Mouse (Mus musculus): ENCODE measurements around the gene Gcnt2.
A peak's percentile ranks its signal among the peaks of the same experiment; 100 is the strongest.

Gene Gcnt2

GRCm38 (mm10) chr13:40937586-40937985 lies 78.0 kb downstream of the Gcnt2 start:
- peak; percentile 62 for DNase-seq (ENCODE audit: low read depth, low spot score)

GRCm38 (mm10) chr13:40938485-40939357 lies 79.2 kb downstream of the Gcnt2 start:
- DNase-seq (ENCODE audit: low read depth, low spot score): no peak

GRCm38 (mm10) chr13:40943066-40943465 lies 83.5 kb downstream of the Gcnt2 start:
- DNase-seq (ENCODE audit: low read depth, low spot score): peak; percentile 46

GRCm38 (mm10) chr13:40943936-40944335 lies 84.4 kb downstream of the Gcnt2 start:
- DNase-seq (ENCODE audit: low read depth, low spot score): peak; percentile 59

GRCm38 (mm10) chr13:40944346-40944745 lies 84.8 kb downstream of the Gcnt2 start:
- peak; percentile 86 for DNase-seq (ENCODE audit: low read depth, low spot score)

- DNase-seq (ENCODE audit: low read depth, low spot score): no peak
Measured at GRCm38 (mm10) chr13:40946513-40946912, 87.0 kb downstream of the Gcnt2 start.

DNA sequence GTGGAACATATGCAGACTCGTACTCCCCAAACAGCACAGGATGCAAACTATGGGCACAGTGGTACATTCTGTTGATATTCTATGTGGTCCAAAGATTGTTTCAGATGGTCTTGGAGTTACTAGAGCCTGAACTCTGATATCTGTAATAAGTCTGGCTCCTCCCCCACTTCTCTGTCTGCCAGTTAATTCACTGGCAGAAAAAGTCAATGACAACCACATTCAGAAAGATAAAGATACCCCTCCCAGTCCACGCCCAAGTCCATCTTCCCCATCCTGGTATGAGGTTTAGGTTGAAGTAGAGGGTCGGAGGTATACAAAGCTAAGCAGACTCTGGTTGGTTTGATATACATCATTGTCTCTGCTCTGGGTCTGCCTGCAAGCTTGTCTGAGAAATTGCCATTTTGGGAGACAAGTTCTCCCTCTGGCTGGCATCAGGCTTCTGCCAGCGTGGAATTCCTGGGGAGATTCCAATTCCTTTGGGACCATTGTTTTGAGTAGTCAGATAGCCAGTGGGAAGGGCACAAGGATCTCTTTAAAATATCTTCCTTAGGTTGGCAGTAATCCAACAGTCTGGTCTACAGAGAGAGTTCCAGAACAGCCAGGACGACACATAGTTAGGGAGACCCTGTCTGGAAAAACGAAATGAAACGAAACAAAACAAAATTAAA lies 88.1 kb downstream of the Gcnt2 start:
- no peak for DNase-seq (ENCODE audit: low read depth, low spot score)

- peak; percentile 75 for DNase-seq (ENCODE audit: low read depth, low spot score)
Measured at GRCm38 (mm10) chr13:40951386-40951976, 91.9 kb downstream of the Gcnt2 start.

GRCm38 (mm10) chr13:40953231-40953630 lies 93.7 kb downstream of the Gcnt2 start:
- no peak for DNase-seq (ENCODE audit: low read depth, low spot score)

DNA sequence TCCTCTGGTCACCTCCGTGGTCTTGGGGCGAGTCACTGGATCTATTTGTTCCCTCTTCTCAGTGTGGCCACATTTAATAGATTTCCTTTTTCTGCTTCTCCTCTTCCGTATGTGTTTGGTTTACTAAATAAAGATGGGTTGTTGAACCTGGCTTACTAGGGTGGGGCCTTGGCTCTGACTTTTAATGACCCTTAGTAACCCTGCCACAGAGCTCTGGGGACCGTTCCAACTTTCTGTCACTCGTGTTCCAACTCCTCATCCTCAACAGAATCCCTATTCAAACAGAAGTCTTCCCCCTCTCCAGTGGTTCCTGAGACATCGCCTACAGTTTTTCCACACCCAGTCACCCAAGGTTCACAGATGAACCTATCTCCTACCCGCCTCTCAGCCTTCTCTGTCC lies 96.2 kb downstream of the Gcnt2 start:
- no peak for DNase-seq (ENCODE audit: low read depth, low spot score)

GRCm38 (mm10) chr13:40967609-40968008 lies 108.1 kb downstream of the Gcnt2 start:
- no peak for DNase-seq (ENCODE audit: low read depth, low spot score)

- no peak for DNase-seq (ENCODE audit: low read depth, low spot score)
Measured at GRCm38 (mm10) chr13:40968564-40968963, 109.0 kb downstream of the Gcnt2 start.

DNA sequence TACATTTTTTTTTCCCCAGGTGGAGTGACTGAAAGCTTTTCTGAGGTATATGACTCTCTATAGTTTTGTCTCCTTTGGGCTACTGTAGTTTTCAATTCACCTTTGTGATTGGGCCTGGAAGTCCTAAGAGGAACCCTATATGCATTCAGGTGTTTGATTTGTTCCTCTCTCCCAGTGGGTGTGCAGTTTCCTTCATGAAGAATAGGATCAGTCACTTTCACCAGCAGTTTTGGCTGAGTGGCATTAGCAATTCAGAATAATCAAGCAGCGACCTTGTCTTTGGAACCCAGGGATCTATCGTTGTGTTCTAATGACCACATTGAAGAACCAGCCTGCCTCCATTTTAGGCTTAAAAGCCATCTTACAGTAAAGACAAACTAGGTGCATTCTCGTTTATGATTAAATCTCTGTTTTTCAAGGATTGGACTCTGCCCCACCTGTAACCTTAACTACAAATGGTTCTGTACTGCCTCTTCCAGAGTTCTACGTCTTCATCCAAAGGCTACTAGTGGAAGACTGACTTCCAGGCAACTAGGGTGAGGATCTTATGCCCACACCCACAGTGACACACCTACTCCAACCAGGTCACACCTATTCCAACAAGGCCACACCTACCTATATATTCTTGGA lies 110.3 kb downstream of the Gcnt2 start:
- DNase-seq (ENCODE audit: low read depth, low spot score): peak; percentile 71

DNA sequence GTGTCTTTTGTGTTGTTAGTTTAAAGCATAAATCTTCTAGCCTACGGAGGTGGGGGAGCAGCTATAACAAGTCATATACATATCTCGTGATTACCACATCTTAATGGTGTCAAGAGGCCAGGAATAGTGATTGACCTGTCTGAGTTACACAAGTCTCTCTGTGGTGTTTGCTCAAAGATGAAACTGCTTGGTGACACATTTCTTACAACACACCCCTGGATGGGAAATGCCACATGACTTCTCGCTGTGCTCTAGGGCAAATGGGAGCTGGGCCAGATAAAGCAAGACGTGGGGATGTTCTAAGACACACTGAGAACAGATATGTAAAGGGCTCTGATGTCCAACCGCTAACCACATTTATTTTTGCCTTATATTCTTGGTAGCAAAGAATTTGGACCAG lies 111.7 kb downstream of the Gcnt2 start:
- DNase-seq (ENCODE audit: low read depth, low spot score): no peak

DNA sequence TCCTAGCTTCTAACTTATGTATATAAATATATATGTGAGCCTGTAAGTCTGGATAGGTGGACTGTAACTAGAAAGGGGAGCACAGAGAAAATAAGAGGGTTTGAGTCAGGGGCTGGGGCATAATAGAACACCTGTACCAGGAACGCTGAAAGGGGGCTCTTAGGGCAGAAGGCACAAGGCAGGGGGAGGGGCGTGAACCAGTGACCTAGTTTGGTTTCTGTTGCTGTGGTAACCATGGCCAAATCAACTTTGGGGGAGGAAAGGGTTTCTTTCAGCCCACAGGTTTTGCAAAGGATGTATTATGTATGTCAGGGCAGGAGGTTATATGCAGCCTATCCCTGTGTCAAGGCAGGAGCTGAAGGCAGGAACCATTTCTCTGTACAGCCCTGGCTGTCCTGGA lies 112.3 kb downstream of the Gcnt2 start:
- no peak for DNase-seq (ENCODE audit: low read depth, low spot score)

DNA sequence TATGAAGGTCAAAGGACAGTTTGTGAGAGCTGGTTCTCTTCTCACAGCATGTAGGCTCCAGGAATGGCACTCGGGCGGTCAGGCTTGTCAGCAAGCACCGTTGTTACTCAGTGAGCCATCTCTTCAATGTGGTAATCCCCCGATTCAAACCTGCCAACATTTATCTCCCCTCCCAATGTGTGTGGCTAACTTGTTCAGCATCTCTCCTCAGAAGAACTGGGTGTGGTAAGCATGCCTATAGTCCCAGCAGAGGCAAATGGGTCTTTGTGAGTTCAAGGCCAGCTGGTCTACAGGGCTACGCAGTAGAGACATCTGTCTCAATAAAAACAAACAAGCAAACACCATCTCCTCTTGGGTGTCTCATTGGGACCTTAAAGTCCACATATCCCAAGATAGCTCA lies 113.4 kb downstream of the Gcnt2 start:
- DNase-seq (ENCODE audit: low read depth, low spot score): peak; percentile 39

GRCm38 (mm10) chr13:40977609-40978008 lies 118.1 kb downstream of the Gcnt2 start:
- DNase-seq (ENCODE audit: low read depth, low spot score): peak; percentile 93

GRCm38 (mm10) chr13:40978652-40979051 lies 119.1 kb downstream of the Gcnt2 start:
- no peak for DNase-seq (ENCODE audit: low read depth, low spot score)

DNA sequence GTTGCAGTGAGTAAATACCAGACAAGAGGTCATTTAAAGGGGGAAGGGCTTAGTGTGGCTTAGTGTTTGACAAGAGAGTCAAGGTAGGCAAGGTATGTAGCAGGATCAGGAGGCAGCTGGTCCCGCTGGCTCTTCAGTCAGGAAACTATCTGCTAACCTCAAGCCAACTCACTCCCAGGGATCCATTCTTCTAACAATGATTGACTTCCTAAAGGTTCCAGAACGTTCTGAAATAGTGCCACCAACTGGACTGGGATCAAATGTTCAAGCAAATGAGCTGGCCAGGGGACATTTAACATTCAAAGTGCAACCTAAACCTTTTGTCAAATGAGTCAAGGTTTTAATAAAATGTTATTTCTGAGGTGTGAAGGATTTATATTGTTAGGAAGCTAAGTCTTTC lies 119.8 kb downstream of the Gcnt2 start:
- DNase-seq (ENCODE audit: low read depth, low spot score): no peak

GRCm38 (mm10) chr13:40982759-40983158 lies 123.2 kb downstream of the Gcnt2 start:
- DNase-seq (ENCODE audit: low read depth, low spot score): no peak

- DNase-seq (ENCODE audit: low read depth, low spot score): no peak
Measured at GRCm38 (mm10) chr13:40986081-40986480, 126.5 kb downstream of the Gcnt2 start.
